Mouse (Mus musculus): Measurements from ENCODE around the gene Metap2. TPM values are rescaled to one million over a fixed set of nuclear protein-coding genes. Genes with fewer than 3 reads are reported as not detected.
A peak's percentile ranks its signal among the peaks of the same experiment; 100 is the strongest.

The Metap2 gene
- polyA plus RNA-seq, 1 experiment from 2014 or later: 161 TPM

- H3K4me2 ChIP-seq (ENCODE audit: low read depth, low read length): no peak overlapping the region
- no peak for ATAC-seq (ENCODE audit: low read depth)
- no peak overlapping the region for H3K4me3 ChIP-seq (ENCODE audit: low read depth, low read length)
- H3K27me3 ChIP-seq (ENCODE audit: control insufficient read depth, insufficient read depth, low read depth, low read length): no peaks in the 10 kb centered on the region
- no peaks in the 10 kb centered on the region for H3K36me3 ChIP-seq (ENCODE audit: control insufficient read depth, insufficient read depth)
- H3K4me1 ChIP-seq (ENCODE audit: control insufficient read depth, low read depth, low read length): peaks cover 29% of the 10 kb centered on the region
- H3K27ac ChIP-seq (ENCODE audit: low read length): no peak overlapping the region
- no peaks in the 10 kb centered on the region for H3K9me3 ChIP-seq (replicated peaks; ENCODE audit: control insufficient read depth, low read length)
- WGBS (ENCODE audit: insufficient replicate concordance): 32% methylated on average over 11 of the region's 11 CpGs
- H3K9ac ChIP-seq (ENCODE audit: low read depth, low read length): no peak overlapping the region
Observed at GRCm38 (mm10) chr10:93915531-93916275, 18.8 kb upstream of the Metap2 start.

GRCm38 (mm10) chr10:93913525-93913924 is 16.6 kb upstream of the Metap2 start:
- Histone ChIP-seq H3K4me1 (ENCODE audit: control insufficient read depth, low read depth, low read length) (peaks cover 28% of the 10 kb centered on the region), H3K36me3 (ENCODE audit: control insufficient read depth, insufficient read depth) (no peaks in the 10 kb centered on the region), H3K4me2 (ENCODE audit: low read depth, low read length) (no peak overlapping the region), H3K27ac (ENCODE audit: low read length) (no peak overlapping the region), H3K27me3 (ENCODE audit: control insufficient read depth, insufficient read depth, low read depth, low read length) (no peaks in the 10 kb centered on the region), H3K9me3 (replicated peaks; ENCODE audit: control insufficient read depth, low read length) (no peaks in the 10 kb centered on the region), H3K4me3 (ENCODE audit: low read depth, low read length) (no peak overlapping the region), H3K9ac (ENCODE audit: low read depth, low read length) (no peak overlapping the region)
- ATAC-seq (ENCODE audit: low read depth): no peak
- WGBS (ENCODE audit: insufficient replicate concordance): 71% methylated on average over 5 of the region's 5 CpGs

GRCm38 (mm10) chr10:93912917-93913316 is 16.0 kb upstream of the Metap2 start:
- Histone ChIP-seq H3K27me3 (ENCODE audit: control insufficient read depth, insufficient read depth, low read depth, low read length) (no peaks in the 10 kb centered on the region), H3K27ac (ENCODE audit: low read length) (peak overlapping the region; percentile 72), H3K36me3 (ENCODE audit: control insufficient read depth, insufficient read depth) (no peaks in the 10 kb centered on the region), H3K4me1 (ENCODE audit: control insufficient read depth, low read depth, low read length) (peaks cover 23% of the 10 kb centered on the region), H3K4me3 (ENCODE audit: low read depth, low read length) (no peak overlapping the region), H3K4me2 (ENCODE audit: low read depth, low read length) (no peak overlapping the region), H3K9me3 (replicated peaks; ENCODE audit: control insufficient read depth, low read length) (no peaks in the 10 kb centered on the region), H3K9ac (ENCODE audit: low read depth, low read length) (no peak overlapping the region)
- WGBS (ENCODE audit: insufficient replicate concordance): 33% methylated on average over 1 of the region's 1 CpGs
- ATAC-seq (ENCODE audit: low read depth): no peak

- WGBS (ENCODE audit: insufficient replicate concordance): 68% methylated on average over 5 of the region's 5 CpGs
- Histone ChIP-seq H3K4me2 (ENCODE audit: low read depth, low read length) (peak overlapping the region; percentile 33), H3K36me3 (ENCODE audit: control insufficient read depth, insufficient read depth) (no peaks in the 10 kb centered on the region), H3K27me3 (ENCODE audit: control insufficient read depth, insufficient read depth, low read depth, low read length) (no peaks in the 10 kb centered on the region), H3K4me3 (ENCODE audit: low read depth, low read length) (no peak overlapping the region), H3K9ac (ENCODE audit: low read depth, low read length) (no peak overlapping the region), H3K4me1 (ENCODE audit: control insufficient read depth, low read depth, low read length) (peaks cover 20% of the 10 kb centered on the region), H3K27ac (ENCODE audit: low read length) (peak overlapping the region; percentile 72), H3K9me3 (replicated peaks; ENCODE audit: control insufficient read depth, low read length) (no peaks in the 10 kb centered on the region)
- ATAC-seq (ENCODE audit: low read depth): peak; percentile 86
Observed at GRCm38 (mm10) chr10:93912136-93912855, 15.4 kb upstream of the Metap2 start.

- Histone ChIP-seq H3K36me3 (ENCODE audit: control insufficient read depth, insufficient read depth) (no peaks in the 10 kb centered on the region), H3K27me3 (ENCODE audit: control insufficient read depth, insufficient read depth, low read depth, low read length) (no peaks in the 10 kb centered on the region), H3K9ac (ENCODE audit: low read depth, low read length) (no peak overlapping the region), H3K27ac (ENCODE audit: low read length) (peak overlapping the region; percentile 72), H3K4me3 (ENCODE audit: low read depth, low read length) (no peak overlapping the region), H3K9me3 (replicated peaks; ENCODE audit: control insufficient read depth, low read length) (no peaks in the 10 kb centered on the region), H3K4me1 (ENCODE audit: control insufficient read depth, low read depth, low read length) (peaks cover 20% of the 10 kb centered on the region), H3K4me2 (ENCODE audit: low read depth, low read length) (no peak overlapping the region)
- WGBS (ENCODE audit: insufficient replicate concordance): 21% methylated on average over 5 of the region's 5 CpGs
- ATAC-seq (ENCODE audit: low read depth): no peak
Observed at GRCm38 (mm10) chr10:93911326-93911725, 14.4 kb upstream of the Metap2 start.

GRCm38 (mm10) chr10:93909811-93910446 is 13.0 kb upstream of the Metap2 start:
- Histone ChIP-seq H3K27me3 (ENCODE audit: control insufficient read depth, insufficient read depth, low read depth, low read length) (no peaks in the 10 kb centered on the region), H3K4me1 (ENCODE audit: control insufficient read depth, low read depth, low read length) (peaks cover 20% of the 10 kb centered on the region)

GRCm38 (mm10) chr10:93909015-93909414 is 12.1 kb upstream of the Metap2 start:
- Histone ChIP-seq H3K27me3 (ENCODE audit: control insufficient read depth, insufficient read depth, low read depth, low read length) (no peaks in the 10 kb centered on the region), H3K4me1 (ENCODE audit: control insufficient read depth, low read depth, low read length) (peaks cover 20% of the 10 kb centered on the region), H3K4me2 (ENCODE audit: low read depth, low read length) (no peak overlapping the region), H3K9ac (ENCODE audit: low read depth, low read length) (no peak overlapping the region), H3K9me3 (replicated peaks; ENCODE audit: control insufficient read depth, low read length) (no peaks in the 10 kb centered on the region), H3K4me3 (ENCODE audit: low read depth, low read length) (no peak overlapping the region), H3K27ac (ENCODE audit: low read length) (no peak overlapping the region), H3K36me3 (ENCODE audit: control insufficient read depth, insufficient read depth) (no peaks in the 10 kb centered on the region)
- ATAC-seq (ENCODE audit: low read depth): no peak
- WGBS (ENCODE audit: insufficient replicate concordance): 64% methylated on average over 1 of the region's 1 CpGs

More at GRCm38 (mm10) chr10:93909811-93910446, 13.0 kb upstream of the Metap2 start:
- 67% methylated on average over 5 of the region's 5 CpGs for WGBS (ENCODE audit: insufficient replicate concordance)
- H3K27ac ChIP-seq (ENCODE audit: low read length): no peak overlapping the region
- H3K4me3 ChIP-seq (ENCODE audit: low read depth, low read length): no peak overlapping the region
- no peak overlapping the region for H3K4me2 ChIP-seq (ENCODE audit: low read depth, low read length)
- no peaks in the 10 kb centered on the region for H3K36me3 ChIP-seq (ENCODE audit: control insufficient read depth, insufficient read depth)
- no peak overlapping the region for H3K9ac ChIP-seq (ENCODE audit: low read depth, low read length)
- ATAC-seq (ENCODE audit: low read depth): no peak; the same call in 1 of the 2 replicates
- H3K9me3 ChIP-seq (replicated peaks; ENCODE audit: control insufficient read depth, low read length): no peaks in the 10 kb centered on the region

- no peak for ATAC-seq (ENCODE audit: low read depth)
- no peak overlapping the region for H3K9ac ChIP-seq (ENCODE audit: low read depth, low read length)
- H3K4me1 ChIP-seq (ENCODE audit: control insufficient read depth, low read depth, low read length): peaks cover 20% of the 10 kb centered on the region
- no peak overlapping the region for H3K4me3 ChIP-seq (ENCODE audit: low read depth, low read length)
- no peaks in the 10 kb centered on the region for H3K9me3 ChIP-seq (replicated peaks; ENCODE audit: control insufficient read depth, low read length)
- no peak overlapping the region for H3K27ac ChIP-seq (ENCODE audit: low read length)
- H3K27me3 ChIP-seq (ENCODE audit: control insufficient read depth, insufficient read depth, low read depth, low read length): no peaks in the 10 kb centered on the region
- WGBS (ENCODE audit: insufficient replicate concordance): 49% methylated on average over 7 of the region's 7 CpGs
- no peaks in the 10 kb centered on the region for H3K36me3 ChIP-seq (ENCODE audit: control insufficient read depth, insufficient read depth)
- H3K4me2 ChIP-seq (ENCODE audit: low read depth, low read length): no peak overlapping the region
Observed at GRCm38 (mm10) chr10:93908540-93908939, 11.6 kb upstream of the Metap2 start.

GRCm38 (mm10) chr10:93907376-93907775 is 10.5 kb upstream of the Metap2 start:
- Histone ChIP-seq H3K36me3 (ENCODE audit: control insufficient read depth, insufficient read depth) (no peaks in the 10 kb centered on the region), H3K4me3 (ENCODE audit: low read depth, low read length) (no peak overlapping the region), H3K9me3 (replicated peaks; ENCODE audit: control insufficient read depth, low read length) (no peaks in the 10 kb centered on the region), H3K9ac (ENCODE audit: low read depth, low read length) (no peak overlapping the region), H3K4me1 (ENCODE audit: control insufficient read depth, low read depth, low read length) (peaks cover 13% of the 10 kb centered on the region), H3K27me3 (ENCODE audit: control insufficient read depth, insufficient read depth, low read depth, low read length) (no peaks in the 10 kb centered on the region), H3K4me2 (ENCODE audit: low read depth, low read length) (no peak overlapping the region), H3K27ac (ENCODE audit: low read length) (no peak overlapping the region)
- 69% methylated on average over 10 of the region's 10 CpGs for WGBS (ENCODE audit: insufficient replicate concordance)
- ATAC-seq (ENCODE audit: low read depth): no peak
